Mouse (Mus musculus) E14TG2a.4 (cell line): ENCODE data around the gene Dhx37.

ENCODE experiments used
- CTCF ChIP-seq: conservative IDR thresholded peaks from 2 replicates; pipeline ENCODE4 v1.5.1; 2014; ENCODE audit warnings: low read length
- POU5F1 ChIP-seq: IDR thresholded peaks from 2 replicates; pipeline ENCODE4 v1.6.1; 2014; ENCODE audit warnings: low read length, borderline replicate concordance

DNA sequence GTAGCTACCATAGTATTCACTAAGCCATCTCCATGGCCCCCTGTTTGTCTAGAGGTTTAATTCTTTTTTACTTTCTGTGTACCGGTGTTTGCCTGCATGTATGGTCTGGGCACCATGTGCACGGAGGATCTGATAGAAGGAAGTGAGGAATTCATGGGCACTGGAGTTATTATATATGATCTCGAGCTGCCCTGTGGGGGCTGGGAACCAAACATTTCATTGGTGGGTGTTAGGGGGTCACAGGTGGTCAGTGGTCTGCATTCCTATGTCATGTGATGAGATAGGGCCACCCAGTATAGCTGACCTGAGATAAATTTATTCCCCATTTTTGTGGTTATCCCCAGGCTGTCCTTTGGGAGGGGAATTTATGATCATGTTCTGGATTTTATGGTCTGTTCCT lies 38.9 kb downstream of the Dhx37 start:
- TF ChIP-seq CTCF (no peak), POU5F1 (no peak)
